Mouse (Mus musculus) layer of hippocampus, postnatal 36 days (tissue): ENCODE data around the gene Dr1. TPM values are rescaled to one million over a fixed set of nuclear protein-coding genes. Genes with fewer than 3 reads are reported as not detected.

ENCODE experiments used
- total RNA-seq, 2 experiments: library from RNA; stranded (reverse); gene quantifications; 2 replicates each; pipeline ENCODE4 v1.2.3; 2021

Dr1 gene
- total RNA-seq, 2 experiments from 2014 or later: 45.2 to 47.5 TPM

Other genes starting within 250 kb of the Dr1 start
- gene Mtf2, start 203.2 kb upstream of the Dr1 start, total RNA-seq: 10 to 100 TPM; 49.2 to 52.4 TPM
- 10 to 100 TPM; 23.9 to 25.0 TPM for gene Tmed5, start 136.3 kb upstream of the Dr1 start, total RNA-seq
- gene Ccdc18, start 136.0 kb upstream of the Dr1 start, total RNA-seq: 1 to 10 TPM; 1.0 to 1.5 TPM
- gene Pigg, start 43.7 kb downstream of the Dr1 start, total RNA-seq: 10 to 100 TPM; 12.3 to 14.2 TPM
- 10 to 100 TPM; 56.8 to 57.5 TPM for gene Gm42517, start 99.0 kb downstream of the Dr1 start, total RNA-seq
- gene Pde6b, start 119.5 kb downstream of the Dr1 start, total RNA-seq: under 1 TPM; 0.15 to 0.23 TPM
- gene Atp5k, start 165.6 kb downstream of the Dr1 start, total RNA-seq: 100 to 1,000 TPM; 264 to 281 TPM
- 1 to 10 TPM in 1 of 2 experiments, under 1 TPM in 1; 0.57 to 1.1 TPM for gene Mfsd7a, start 180.0 kb downstream of the Dr1 start, total RNA-seq
- 10 to 100 TPM; 50.9 to 55.5 TPM for gene Pcgf3, start 192.3 kb downstream of the Dr1 start, total RNA-seq